Mouse (Mus musculus) ES-Bruce4 (cell line): ENCODE measurements around the gene Smpd3. TPM values are rescaled to one million over a fixed set of nuclear protein-coding genes. Genes with fewer than 3 reads are reported as not detected.
A peak's percentile ranks its signal among the peaks of the same experiment; 100 is the strongest.

ENCODE experiments used
- H3K27ac ChIP-seq: 2 replicates; pipeline ENCODE4 v1.5.1; 2012; ENCODE audit warnings: low read length, inconsistent platforms; ENCODE audit not compliant: insufficient read depth
- H3K27me3 ChIP-seq: 2 replicates; pipeline ENCODE4 v1.6.1; 2012; ENCODE audit warnings: mild to moderate bottlenecking, low read length, inconsistent platforms; ENCODE audit not compliant: control insufficient read depth, poor library complexity, insufficient read depth, severe bottlenecking
- H3K36me3 ChIP-seq: 2 replicates; pipeline ENCODE4 v1.6.1; 2012; ENCODE audit warnings: inconsistent platforms, mild to moderate bottlenecking, low read length, moderate library complexity; ENCODE audit not compliant: control insufficient read depth, poor library complexity, insufficient read depth, severe bottlenecking
- H3K4me1 ChIP-seq: one replicate; pipeline ENCODE4 v1.8.1; 2011; ENCODE audit warnings: low read length; ENCODE audit not compliant: control insufficient read depth, insufficient read depth
- H3K4me3 ChIP-seq: 2 replicates; pipeline ENCODE4 v1.5.1; 2011; ENCODE audit warnings: low read depth, mild to moderate bottlenecking, low read length
- H3K9ac ChIP-seq: 2 replicates; pipeline ENCODE4 v1.6.1; 2012; ENCODE audit warnings: low read depth, mild to moderate bottlenecking, inconsistent platforms; ENCODE audit not compliant: poor library complexity, severe bottlenecking
- H3K9me3 ChIP-seq: replicated peaks from 2 replicates; pipeline ENCODE4 v1.6.1; 2012; ENCODE audit warnings: mild to moderate bottlenecking, low read length, inconsistent platforms; ENCODE audit not compliant: control insufficient read depth, poor library complexity, insufficient read depth, severe bottlenecking
- CTCF ChIP-seq: IDR thresholded peaks from one replicate; pipeline ENCODE4 v1.8.1; 2011; ENCODE audit warnings: low read depth, low read length
- EP300 ChIP-seq: IDR thresholded peaks from 2 replicates; pipeline ENCODE4 v1.6.1; 2011; ENCODE audit warnings: low read depth, low read length; ENCODE audit not compliant: insufficient read depth
- POLR2A ChIP-seq: IDR thresholded peaks from one replicate; pipeline ENCODE4 v1.8.1; 2011; ENCODE audit warnings: low read length; ENCODE audit not compliant: insufficient read depth
- polyA plus RNA-seq: library from polyadenylated mRNA; stranded (reverse); fragments of >200 nt; gene quantifications from 2 replicates; pipeline ENCODE4 v1.2.4, GENCODE M21; 2011; ENCODE audit warnings: low read depth; ENCODE audit not compliant: missing spikeins, insufficient read depth, insufficient read length

The Smpd3 gene
- polyA plus RNA-seq, 1 experiment: 0.12 TPM

- Histone ChIP-seq H3K9me3 (no peaks in the 10 kb centered on the region), H3K27ac (no peak overlapping the region), H3K36me3 (no peaks in the 10 kb centered on the region), H3K4me1 (no peaks in the 10 kb centered on the region), H3K9ac (no peak overlapping the region), H3K27me3 (no peaks in the 10 kb centered on the region), H3K4me3 (no peak overlapping the region)
- no peak for TF ChIP-seq EP300
- no peak for TF ChIP-seq POLR2A
- no peak for TF ChIP-seq CTCF
Measured at GRCm38 (mm10) chr8:106369069-106369468, 31.3 kb upstream of the Smpd3 start.

DNA sequence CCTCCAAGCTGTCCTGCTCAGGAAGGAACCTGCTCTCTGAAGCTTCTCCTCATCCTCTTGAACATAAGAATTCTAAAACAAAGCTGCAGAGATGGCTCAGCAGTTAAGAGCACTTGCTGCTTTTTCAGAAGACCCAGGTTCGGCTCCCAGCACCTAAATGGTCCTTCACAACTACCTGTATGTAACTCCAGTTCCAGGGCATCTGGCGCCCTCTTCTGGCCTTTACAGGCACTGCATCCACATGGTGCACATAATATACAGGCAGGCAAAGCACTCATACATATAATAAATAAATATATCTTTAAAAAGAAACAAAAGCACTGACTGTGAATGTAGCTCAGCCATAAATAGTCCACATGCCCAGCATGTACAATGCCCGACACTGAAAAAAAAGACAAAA, 30.7 kb upstream of the Smpd3 start:
- H3K9ac ChIP-seq: no peak overlapping the region
- TF ChIP-seq POLR2A (no peak), EP300 (no peak), CTCF (peak; percentile 49)
- H3K4me3 ChIP-seq: no peak overlapping the region
- H3K27me3 ChIP-seq: no peaks in the 10 kb centered on the region
- H3K9me3 ChIP-seq: no peaks in the 10 kb centered on the region
- no peak overlapping the region for H3K27ac ChIP-seq
- H3K4me1 ChIP-seq: no peaks in the 10 kb centered on the region
- no peaks in the 10 kb centered on the region for H3K36me3 ChIP-seq

GRCm38 (mm10) chr8:106364837-106365236, 27.0 kb upstream of the Smpd3 start:
- H3K4me1 ChIP-seq: no peaks in the 10 kb centered on the region
- no peak overlapping the region for H3K9ac ChIP-seq
- no peaks in the 10 kb centered on the region for H3K9me3 ChIP-seq
- H3K36me3 ChIP-seq: no peaks in the 10 kb centered on the region
- TF ChIP-seq CTCF (no peak), EP300 (no peak)
- H3K27ac ChIP-seq: no peak overlapping the region
- H3K4me3 ChIP-seq: no peak overlapping the region
- no peaks in the 10 kb centered on the region for H3K27me3 ChIP-seq

DNA sequence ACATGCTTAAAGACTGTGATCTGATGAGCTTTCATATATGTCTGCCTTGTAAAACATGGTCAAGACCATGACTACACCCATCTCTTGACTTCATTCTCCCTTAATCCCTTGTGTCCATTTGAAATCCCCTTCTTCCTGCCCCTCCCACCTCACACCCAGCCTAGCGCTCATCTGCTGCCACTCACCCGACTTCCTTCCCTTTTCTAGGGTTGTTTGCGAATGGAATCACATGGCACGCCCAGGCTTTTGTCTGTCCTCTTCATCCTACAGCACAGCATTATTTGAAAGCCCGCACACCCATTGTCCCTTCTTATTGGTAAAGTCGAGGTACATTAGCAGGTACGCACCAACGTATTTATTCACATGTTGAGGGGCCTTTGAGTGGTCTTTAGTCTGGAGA, 26.5 kb upstream of the Smpd3 start:
- no peak for TF ChIP-seq POLR2A
- no peak for TF ChIP-seq EP300
- TF ChIP-seq CTCF: no peak
- H3K36me3 ChIP-seq: no peaks in the 10 kb centered on the region
- no peaks in the 10 kb centered on the region for H3K9me3 ChIP-seq
- H3K4me3 ChIP-seq: no peak overlapping the region
- no peak overlapping the region for H3K27ac ChIP-seq
- H3K9ac ChIP-seq: no peak overlapping the region
- no peaks in the 10 kb centered on the region for H3K4me1 ChIP-seq
- H3K27me3 ChIP-seq: no peaks in the 10 kb centered on the region

DNA sequence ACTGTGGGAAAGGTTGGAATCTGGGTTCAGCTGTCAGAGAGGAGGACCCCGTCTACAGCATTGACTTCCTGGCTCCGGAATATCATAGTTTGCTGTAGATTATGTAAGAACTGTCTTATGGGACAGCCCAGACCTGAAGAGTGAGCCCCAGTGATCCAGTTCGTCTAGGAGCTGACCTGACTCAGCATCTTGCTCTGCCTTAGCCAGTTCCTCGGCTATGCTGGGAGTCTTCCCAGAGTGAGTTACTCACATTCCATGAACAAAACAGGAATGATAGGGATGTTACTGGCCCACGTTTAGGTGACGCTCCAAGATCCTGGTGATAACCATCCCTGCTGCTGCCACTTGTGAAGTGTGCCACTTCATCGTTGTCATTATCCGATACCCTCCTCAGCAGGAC, 25.5 kb upstream of the Smpd3 start:
- no peaks in the 10 kb centered on the region for H3K9me3 ChIP-seq
- H3K27ac ChIP-seq: no peak overlapping the region
- H3K36me3 ChIP-seq: no peaks in the 10 kb centered on the region
- TF ChIP-seq CTCF (no peak), EP300 (no peak), POLR2A (no peak)
- H3K4me3 ChIP-seq: no peak overlapping the region
- H3K9ac ChIP-seq: no peak overlapping the region
- no peaks in the 10 kb centered on the region for H3K4me1 ChIP-seq
- H3K27me3 ChIP-seq: no peaks in the 10 kb centered on the region

DNA sequence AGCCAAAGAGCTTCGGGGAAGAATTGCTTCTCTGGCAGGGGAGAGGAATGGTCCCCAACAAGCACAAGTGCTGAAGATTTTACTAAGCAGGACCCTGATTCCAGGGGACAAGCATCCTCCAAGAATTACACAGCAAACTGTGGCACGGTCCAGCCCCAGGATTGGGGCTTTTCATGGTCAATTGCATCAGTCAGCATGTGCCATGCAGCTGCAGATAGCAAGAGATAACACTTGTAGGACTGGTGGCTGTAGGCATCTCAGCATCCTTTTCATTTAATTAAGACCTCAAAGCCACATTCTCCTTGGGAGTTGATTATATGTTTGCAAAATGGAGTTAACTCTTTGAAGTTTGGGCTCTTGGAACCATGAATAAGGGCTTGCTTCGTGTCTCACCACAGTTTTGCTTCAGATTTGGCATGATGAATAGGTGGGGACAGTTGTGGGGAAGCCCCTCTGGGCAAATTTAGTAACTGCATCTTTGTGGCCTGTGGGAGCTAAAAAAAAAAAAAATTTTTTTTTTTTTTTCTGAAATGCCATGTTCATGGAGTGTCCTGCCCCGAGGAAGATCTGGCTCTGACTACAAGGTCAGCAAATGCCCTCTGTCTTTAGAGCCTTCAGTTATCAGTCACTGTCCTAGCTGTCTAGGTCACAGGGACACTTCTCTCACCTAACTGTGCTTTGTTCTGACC, 22.0 kb upstream of the Smpd3 start:
- Histone ChIP-seq H3K36me3 (no peaks in the 10 kb centered on the region), H3K9ac (no peak overlapping the region)

More for the DNA sequence above, 22.0 kb upstream of the Smpd3 start:
- Histone ChIP-seq H3K27ac (no peak overlapping the region), H3K9me3 (no peaks in the 10 kb centered on the region), H3K4me3 (no peak overlapping the region), H3K4me1 (no peaks in the 10 kb centered on the region), H3K27me3 (no peaks in the 10 kb centered on the region)
- TF ChIP-seq CTCF (no peak), EP300 (no peak), POLR2A (no peak)
